Mouse (Mus musculus) A20 (cell line): ENCODE data around the gene Fhit.

Source experiments
- DNase-seq: peaks from one replicate; pipeline ENCODE4 v3.0.0-alpha.2; 2011; ENCODE audit warnings: low read depth, low spot score

Gene Fhit

DNA sequence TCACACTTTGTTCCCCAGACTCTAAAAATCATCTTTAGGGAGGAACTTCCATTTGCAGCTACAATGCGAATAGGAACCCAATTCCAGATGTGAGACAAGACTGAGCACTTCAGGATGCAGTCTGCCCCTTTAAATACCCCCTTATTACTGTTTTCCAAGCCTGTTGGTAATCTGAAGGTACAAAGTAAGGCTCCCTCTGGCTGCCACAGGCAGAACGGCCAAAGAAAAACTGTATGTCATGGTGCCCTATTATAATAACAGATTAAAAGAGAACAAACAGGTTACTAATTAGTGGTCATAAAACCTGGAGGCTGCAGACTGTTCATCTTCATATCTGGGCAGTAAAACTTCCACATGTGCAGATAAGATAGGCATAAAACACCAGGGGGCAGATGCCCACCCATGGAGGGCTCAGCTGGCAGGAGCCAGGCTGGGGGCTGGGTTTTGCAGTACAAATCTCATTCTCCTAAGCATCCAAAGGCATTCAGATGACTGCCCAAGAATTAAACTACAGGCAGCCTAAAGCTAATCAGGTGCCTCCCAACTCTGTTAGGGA lies 1439.8 kb downstream of the Fhit start:
- no peak for DNase-seq

DNA sequence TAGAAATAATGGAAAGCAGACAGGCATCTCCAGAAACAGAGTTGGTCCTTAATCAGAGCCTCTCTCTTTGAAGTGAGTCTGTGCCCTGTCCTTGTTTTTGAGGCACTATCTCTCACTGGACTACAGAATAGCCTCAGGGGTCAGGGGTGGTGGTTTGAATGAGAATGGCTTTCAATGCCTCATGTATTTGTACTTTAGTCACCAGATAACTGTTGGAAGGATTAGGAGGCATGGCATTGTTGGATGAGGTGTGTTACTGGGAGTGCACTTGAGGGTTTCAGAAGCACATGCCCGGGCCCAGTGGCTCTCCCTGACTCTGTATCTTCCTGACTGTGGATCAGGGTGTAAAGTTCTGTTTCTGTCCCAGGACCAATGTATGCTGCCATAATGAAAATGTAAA lies 1463.2 kb downstream of the Fhit start:
- no peak for DNase-seq

DNA sequence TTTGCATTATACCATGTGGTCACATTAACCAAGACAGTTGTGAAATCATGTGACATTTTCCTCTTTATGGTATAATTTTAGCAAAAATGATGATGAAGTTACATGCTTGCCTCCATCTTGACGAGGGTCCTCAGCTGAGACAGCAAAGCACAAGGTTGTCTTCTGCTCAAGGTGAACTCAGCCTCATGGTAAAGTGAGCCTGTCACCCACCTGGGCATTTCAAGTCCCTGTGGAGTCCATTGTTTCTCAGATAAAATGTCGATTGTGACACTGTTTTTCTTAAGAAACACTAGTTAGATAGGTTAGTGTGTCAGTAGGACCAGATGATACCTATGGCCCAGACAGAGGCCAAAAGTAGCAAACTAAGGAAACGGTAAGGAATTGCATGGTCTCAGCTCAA lies 1464.7 kb downstream of the Fhit start:
- no peak for DNase-seq

DNA sequence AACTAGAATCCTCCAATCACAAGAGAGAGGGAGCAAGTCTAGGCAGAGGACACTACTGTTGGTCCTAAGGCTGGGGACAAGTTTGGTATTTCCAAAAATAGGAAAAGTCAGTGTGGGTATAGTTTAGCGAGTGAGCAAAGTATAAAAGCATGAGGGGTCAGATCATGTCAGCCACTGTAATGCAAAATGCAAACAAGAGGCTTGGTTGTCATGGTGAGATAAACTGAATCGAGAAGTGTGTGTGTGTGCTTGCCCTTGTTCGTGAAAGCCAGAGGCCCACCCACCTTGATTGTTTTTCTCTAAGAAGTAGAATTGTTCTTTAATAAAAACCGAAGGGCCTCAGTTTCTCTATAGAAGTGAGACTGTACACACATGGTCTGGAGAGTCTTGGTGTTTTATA lies 1465.8 kb downstream of the Fhit start:
- DNase-seq: no peak

DNA sequence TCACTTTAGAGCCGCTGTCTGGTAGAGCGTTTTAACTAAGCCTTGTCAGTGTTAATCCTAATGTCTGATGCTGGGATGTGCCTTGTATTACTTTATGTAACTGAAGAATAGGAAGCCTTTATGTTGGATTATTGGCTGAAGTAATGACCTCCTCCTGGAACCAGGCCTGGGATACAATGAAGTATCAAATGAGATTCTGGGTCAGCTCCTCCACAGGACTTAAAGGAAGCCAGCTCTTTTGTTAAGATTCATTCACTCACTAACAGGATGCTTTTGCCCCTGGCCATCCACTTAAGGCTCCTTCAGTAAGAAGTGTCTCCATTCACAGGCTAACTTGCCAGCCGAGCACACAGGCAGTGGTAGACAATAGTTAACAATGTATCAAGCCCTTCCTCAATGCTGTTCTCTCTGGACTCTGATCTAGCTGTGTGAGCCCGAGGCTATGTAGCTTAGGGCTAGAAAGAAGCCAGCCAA lies 1466.6 kb downstream of the Fhit start:
- DNase-seq: no peak

DNA sequence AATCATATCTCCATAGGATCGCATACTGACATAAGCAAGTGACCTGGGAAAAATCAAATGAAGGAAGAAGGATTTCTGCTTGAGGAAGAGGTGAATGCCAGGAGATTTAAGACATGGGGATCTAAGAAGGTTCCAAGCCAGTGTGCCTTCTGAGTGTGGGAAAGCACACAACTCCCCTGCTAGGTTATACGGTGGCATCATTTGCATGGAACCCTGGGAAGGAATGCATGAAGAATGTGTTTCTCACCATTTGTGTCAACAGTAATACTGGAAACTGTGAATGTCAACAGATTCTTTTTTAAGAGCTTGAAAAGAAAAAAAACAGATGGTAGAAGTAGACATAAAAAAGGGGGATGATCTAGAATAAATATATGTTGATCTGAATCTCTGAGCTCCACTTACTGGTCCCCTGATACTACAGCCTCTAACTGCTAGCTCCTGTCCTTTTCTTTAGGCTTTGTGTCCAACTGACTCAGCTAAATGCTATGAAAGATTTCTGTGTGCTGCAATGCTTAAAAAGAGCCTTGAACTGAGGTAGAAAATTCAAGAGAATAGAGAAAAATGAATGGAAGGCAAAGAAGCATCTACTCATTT lies 1473.1 kb downstream of the Fhit start:
- DNase-seq: no peak

DNA sequence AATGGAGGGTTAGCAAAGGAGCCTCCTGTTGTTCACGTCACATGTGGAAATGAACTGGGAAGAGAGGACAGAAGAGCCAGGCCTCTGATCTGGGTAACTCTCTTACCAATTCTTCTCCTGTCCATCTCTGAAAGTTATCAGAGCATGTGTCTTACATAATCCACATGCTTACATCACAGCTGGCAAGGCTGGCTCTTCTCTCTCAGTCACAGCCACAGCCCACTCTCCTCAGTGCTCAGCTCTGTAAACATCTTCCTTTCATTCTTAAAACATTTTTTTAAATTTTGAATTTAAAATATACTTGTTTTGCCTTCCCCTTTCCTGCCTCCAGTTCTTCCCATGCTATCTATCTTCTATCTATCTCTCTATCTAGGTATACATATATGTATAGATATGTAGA lies 1477.5 kb downstream of the Fhit start:
- no peak for DNase-seq

DNA sequence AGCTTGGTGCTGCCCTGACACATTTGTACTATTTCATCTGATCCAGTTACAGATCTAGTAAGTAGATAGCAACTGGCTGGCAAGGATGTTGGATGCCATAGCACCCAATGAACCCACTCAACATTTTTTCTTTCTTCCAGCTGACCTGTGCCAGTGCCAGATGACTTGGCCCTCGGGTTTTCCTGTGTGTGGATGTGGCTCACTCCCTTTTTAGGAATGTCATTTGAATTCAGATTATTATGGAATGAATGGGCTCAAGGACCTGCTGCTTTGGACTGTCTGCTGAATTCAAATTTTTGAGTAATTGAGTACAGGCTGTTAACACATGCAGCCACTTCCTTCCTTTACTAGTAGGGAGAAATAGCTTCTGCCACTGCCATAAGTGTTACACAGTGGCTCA lies 1489.1 kb downstream of the Fhit start:
- DNase-seq: no peak

DNA sequence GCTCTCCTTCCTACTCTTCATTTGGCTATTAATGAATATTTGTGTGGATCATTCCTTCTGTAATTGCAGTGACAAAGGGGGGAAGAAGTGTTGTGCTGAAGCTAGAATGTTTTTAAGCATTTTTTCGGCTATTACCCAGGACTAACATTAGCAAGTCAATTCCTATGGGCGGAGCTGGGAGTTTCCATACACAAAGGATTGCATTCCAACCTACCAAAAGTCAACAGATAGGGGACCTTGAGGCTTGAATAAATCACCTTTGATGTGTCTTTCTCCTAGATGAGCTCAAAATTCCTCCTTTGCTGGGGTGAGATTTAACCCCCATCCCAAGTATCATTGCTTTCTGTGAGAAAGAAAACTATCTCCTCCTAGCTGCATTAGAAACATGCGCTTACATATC lies 1490.1 kb downstream of the Fhit start:
- DNase-seq: no peak

DNA sequence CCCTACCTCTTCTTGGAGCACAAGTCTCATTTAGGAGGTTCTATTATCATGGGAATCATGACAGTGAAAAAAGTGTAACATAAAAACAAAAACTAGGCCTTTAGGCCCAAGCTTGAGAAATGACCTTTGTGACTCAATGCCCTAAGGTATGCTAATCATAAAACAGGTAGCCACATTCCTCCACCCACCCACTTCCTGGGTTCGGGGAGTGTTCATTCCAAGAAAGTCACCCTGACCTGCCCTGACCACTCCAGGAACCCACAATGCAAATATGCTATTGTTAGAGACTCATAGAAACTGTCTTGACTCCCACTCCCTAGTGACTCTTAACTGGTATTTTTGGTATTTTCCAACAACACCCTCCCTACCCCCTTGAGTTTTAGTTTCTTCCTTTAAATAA lies 1492.1 kb downstream of the Fhit start:
- DNase-seq: no peak

DNA sequence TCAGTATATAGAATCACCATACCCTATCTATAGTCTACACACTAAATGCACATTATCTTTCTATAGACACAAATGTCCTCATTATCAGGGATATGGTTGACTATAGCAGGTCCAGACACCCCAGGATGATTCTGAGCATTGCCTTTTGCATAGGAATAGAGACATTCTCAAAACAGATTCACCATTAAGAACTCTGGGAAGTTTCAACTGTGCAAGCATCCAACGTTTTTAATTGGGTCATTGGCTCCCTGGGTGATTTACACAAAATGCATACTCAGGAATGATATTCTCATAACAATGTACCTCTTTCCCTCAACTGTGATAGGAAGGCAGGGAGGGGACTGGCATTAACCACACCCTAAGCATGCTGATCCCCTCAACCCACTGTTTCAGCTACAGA lies 1503.4 kb downstream of the Fhit start:
- DNase-seq: no peak

DNA sequence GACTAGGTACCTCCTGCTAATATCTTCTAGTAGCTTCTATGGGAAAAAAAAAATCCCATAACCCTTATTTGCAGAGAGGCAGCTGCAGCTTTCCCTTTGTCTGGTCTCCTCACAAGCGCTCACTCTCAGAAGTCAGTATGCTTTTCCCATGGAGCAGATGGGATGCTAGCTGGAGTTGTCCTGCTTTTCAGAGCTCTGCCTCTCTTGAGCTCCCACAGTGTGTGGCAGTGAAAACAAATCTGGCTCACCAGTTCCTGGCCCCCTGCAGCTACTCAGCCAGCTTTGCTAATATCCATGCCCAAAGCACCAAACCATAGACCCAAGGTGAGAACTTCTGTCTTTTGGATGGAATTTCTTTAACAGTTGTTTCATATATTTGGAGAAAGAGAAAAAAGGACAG lies 1510.4 kb downstream of the Fhit start:
- DNase-seq: no peak

DNA sequence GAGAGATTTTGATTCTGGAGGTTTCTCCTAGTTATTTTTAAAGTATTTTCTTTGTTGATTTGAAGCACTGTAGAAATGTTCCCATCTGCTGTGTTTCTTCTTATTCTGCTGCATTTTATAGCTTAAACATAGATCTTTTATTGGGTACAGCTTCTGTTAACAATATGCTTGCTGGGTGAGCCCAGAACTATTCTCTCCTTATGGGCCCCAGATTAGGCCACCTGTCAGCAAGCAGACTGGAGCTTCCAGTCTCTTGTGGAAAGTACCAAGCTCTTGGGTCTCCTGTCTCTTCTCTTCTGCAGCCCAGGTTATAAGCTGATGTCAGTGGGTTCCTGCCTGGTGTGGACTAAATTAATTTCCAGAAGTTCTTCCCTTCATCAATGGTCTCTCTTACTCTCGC lies 1513.4 kb downstream of the Fhit start:
- no peak for DNase-seq

DNA sequence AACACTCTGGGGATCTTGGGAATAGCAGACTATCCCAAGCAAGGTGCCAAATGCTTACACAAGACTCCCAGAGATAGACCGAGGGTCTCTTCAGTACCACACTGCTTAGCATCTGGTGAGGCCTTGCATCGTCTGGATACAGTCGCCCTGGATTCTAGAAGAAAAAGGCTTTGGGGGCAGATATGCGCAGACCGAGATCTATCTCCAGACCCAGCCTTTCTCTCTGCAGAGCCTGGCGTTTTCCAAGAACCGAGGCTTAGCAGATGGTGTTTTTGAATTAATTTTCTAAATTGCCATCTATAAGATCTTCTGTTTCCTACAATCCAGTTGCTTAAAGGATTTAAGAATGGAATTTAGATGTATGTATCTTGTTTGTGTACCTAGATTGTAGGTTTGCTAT lies 1515.6 kb downstream of the Fhit start:
- DNase-seq: no peak

DNA sequence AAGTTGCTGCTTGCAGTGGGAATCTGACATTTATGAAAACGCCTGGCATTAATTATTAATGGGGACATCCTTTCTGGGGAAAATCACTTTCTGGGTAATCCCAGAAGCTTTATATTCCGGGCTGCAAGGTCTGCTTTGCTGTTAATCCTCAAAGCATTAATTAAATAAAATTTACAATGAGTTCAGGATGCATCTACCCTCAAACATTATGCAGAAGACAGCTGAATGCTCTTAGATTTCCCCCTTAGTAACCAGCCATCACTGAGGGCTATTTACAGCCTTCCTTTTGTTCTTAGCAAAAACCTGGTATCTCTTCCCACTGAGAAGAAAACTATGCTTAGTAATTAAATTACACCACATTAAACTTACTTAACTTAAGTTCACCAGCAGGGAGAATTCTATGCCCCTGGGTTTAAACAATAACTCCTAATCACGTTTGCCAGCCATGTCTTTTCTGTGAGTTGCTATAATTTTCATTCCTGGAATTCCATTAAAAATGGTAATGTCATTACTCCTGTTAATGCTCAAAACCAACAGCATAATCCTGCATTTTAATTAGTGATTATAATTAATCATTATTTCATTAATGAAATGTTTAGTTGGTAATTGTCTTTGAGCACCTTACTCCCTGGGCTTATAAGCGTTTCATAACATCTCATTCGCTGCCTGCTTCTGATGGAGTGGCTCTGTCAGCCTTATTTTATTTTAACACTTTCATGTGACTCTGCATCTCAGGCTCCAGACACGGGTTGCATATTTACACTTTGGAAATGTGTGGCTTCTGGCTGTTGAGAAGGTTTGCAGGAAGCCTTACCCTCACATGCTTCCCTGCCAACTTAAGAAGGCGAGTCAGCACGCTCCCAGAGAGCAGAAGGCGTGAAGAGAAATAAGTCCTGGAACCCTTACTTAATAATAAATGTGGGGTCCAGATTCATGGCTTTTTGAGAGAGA lies 1517.3 kb downstream of the Fhit start:
- DNase-seq: no peak

DNA sequence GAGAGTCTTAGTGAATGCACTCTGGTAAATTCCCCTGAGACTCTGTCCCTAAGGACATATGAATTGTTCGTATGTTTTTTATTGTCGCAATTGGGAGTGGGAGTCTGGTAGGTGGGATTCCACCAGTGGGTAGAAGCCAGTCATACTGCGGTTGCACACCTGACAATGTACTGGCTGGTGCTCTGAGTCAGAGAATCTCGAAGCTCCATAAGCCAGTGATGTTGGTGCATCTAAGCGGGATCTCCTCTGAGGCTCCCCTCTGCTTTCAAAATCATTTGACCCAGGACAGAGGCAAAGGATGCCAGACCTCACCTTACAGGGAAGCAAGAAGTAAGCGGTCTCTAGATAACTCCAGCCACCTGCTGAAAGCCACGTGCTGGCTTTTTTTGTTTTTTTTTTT lies 1518.1 kb downstream of the Fhit start:
- DNase-seq: no peak

DNA sequence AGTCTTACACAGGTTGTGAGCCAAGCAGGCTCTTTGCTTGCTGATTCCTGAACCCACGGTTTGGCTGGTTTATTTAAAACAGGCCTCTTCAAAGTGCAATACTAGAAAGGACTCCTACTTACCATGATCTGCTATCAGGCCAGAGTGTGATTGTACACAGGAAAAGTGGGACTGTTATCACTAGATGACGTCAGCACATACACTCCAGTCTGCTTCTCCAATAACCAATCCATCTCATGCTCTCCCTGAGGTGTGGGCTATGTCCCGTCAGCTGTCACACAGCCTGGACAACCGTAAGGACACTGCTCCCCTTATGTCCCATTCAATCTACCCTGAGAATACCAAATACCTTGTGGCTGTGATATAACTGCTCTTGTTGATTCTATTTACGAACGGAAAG lies 1519.2 kb downstream of the Fhit start:
- no peak for DNase-seq

DNA sequence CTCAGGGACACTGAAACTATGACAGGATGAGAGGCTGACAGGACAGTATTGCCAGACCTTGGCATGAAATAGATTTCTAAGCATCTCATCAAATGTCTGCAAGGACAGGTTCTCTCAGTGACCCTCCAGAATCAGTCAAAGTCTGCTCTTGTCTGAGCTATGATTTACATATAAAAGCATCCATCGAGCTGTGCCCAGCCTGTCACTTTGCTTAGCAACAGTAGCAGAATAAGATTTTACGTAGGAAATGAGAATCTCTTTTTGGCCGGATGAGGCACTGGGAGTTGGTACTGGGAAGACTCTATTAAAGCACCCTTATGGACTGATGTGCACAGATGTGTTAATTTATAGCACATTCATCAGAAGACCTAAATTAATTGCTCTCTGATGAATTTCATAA lies 1519.8 kb downstream of the Fhit start:
- DNase-seq: no peak

DNA sequence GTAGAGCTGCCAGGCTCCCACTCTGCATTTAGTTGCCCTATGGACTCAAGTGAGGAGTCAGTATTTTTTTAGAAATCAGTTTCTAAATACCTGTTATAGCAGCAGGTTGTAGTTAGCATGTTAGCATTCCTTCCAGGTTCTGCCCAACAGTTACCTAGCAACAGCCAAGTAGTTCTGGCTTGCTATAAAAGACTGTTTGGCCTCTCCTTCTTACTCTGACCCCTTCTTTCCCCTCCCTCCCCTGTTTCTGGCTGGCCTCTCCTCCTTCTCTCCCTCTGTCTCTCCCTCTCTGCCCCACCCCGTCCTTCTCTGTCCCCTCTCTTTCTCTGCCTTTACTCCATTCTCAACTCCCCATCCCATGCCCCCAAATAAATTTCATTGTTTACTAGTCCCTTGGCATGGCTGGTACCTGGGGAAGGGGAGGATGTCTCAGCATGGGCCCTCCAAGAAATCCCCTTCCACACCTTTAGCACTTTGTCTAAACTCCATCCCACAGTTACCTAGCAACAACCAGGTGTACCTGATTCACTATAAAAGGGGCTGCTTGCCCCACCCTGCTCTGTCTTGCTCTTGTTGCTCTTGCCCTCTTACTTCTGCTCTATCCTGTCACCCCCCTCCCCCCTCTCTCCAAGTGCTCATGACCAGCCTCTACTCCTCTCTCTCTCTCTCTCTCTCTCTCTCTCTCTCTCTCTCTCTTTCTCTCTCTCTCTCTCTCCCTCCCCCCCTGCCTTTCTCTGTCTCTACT lies 1527.4 kb downstream of the Fhit start:
- no peak for DNase-seq

DNA sequence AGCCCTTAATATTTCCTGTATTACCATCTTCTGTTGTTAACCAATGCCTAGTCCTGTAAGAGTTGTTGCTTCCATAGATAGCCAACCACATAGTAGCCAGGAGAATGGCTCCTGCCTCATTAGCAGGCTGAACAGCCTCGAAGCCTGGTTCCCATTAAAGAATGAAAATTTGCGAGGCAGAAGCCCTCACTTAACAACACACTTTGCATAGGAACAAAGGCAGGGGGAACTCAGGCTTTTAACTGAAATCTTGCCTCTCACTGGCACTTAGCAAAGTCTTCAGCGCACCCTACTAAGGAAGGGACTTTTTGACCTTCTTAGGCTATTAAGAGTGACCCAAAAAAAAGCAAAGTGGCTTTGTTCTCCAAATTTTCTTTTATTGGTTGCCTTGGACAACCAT lies 1529.3 kb downstream of the Fhit start:
- DNase-seq: no peak

DNA sequence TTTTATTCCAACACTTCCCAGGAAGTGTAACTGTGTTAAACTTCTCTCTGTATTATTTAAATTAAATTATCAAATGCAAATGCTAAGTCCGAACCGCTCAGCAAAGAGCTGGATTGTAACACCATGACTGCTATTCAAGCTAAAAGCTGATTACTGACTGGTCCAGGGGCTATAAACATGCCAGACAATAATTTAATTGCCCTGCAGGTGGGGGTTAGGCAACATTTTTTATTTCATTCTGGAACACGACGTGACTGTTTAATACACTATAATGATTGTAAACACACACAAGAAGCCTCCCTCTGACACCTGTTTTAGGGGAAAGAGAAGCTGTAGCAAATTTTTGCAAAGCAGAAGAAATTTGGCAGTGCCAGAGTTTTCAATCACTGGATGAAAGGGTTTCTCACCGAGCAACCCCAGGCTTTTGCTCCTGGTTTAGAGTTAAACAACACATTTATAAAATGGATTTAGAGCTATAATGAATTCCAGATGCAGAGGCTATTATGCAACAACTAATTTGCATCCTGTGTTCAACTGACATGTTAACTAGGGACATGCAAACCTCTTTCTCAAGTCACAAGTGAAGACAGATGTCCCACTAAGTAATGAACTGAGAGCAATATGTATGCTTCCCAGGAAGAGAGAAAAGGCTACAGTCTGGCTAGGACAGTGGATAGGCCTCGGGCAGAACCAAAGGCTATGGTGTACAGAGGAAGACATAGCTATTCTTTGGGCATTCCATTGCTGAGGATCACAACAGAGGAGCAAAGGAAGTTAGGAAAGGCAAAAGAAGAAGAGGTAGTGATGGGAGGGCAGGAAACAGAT lies 1538.4 kb downstream of the Fhit start:
- no peak for DNase-seq
